In genomic region chr3:104677781-104678180, GRCm38 (mm10) we compare ENCODE assay signal across 22 mouse cellular contexts. TPM values are rescaled to one million over a fixed set of nuclear protein-coding genes. Genes with fewer than 3 reads are reported as not detected.
DNase-seq lines count a peak whose midpoint lies in the region; ATAC-seq and TF ChIP-seq lines count a peak whose summit lies in the region.
"Had no signal": no experiment of that assay in that cellular context is flagged by ENCODE, and none has a peak within 500 bp of the region (broad histone marks: within the 10 kb centered on the region; RNA-seq: fewer than 3 reads in every experiment).

No protein-coding gene starts in this region.

- no peak for ATAC-seq in liver, embryonic 12.5 days
- no peak for ATAC-seq in liver, embryonic 13.5 days (ENCODE audit: low read depth)

- intact Hi-C loops in gastrocnemius, adult 2 months (cut with DNase I), result no loop called here
- intact Hi-C loops in gastrocnemius, postnatal 14 days (cut with DNase I; ENCODE audit: low total_unique reads), result loop anchor here (2.0 kb wide), 1 partner anchor 135 kb away; no protein-coding TSS in a partner anchor

- WGBS in liver, embryonic 12.5 days (ENCODE audit: insufficient replicate concordance), result 73% methylated on average over 2 of the region's 2 CpGs
- 94% methylated on average over 2 of the region's 2 CpGs for WGBS in liver, embryonic 13.5 days (ENCODE audit: insufficient replicate concordance)

- no peak overlapping the region for H3K4me3 ChIP-seq in gastrocnemius, adult 2 months
- H3K4me3 ChIP-seq in liver, embryonic 12.5 days, result no peak overlapping the region
- H3K4me3 ChIP-seq in liver, embryonic 13.5 days (replicated peaks), result no peak overlapping the region
- H3K4me3 ChIP-seq: embryonic facial prominence, embryonic 12.5 days; forebrain, embryonic 12.5 days; hindbrain, embryonic 15.5 days; limb, embryonic 13.5 days; midbrain, embryonic 12.5 days; neural tube, embryonic 15.5 days had no signal

- H3K36me3 ChIP-seq in liver, embryonic 12.5 days, result no peaks in the 10 kb centered on the region
- no peaks in the 10 kb centered on the region for H3K36me3 ChIP-seq in liver, embryonic 13.5 days
- H3K36me3 ChIP-seq: embryonic facial prominence, embryonic 12.5 days; forebrain, embryonic 12.5 days; hindbrain, embryonic 15.5 days; limb, embryonic 13.5 days; midbrain, embryonic 12.5 days; neural tube, embryonic 15.5 days had no signal

- H3K9ac ChIP-seq in liver, embryonic 12.5 days, result 0 out of 2 replicates have a peak overlapping the region, but pooled peaks have one; percentile 12
- no peak overlapping the region for H3K9ac ChIP-seq in liver, embryonic 13.5 days
- H3K9ac ChIP-seq: embryonic facial prominence, embryonic 12.5 days; forebrain, embryonic 12.5 days; hindbrain, embryonic 15.5 days; limb, embryonic 13.5 days; lung, embryonic 14.5 days; midbrain, embryonic 12.5 days; neural tube, embryonic 15.5 days had no signal

- DNase-seq in gastrocnemius, adult 2 months, result peak; percentile 57
- DNase-seq in gastrocnemius, postnatal 14 days, result no peak
- DNase-seq in liver, result no peak
- no peak for DNase-seq in liver, embryonic 13.5 days
- no peak for DNase-seq in ovary, postnatal 36 days (ENCODE audit: low spot score)
- no peak for DNase-seq in cerebellum, postnatal 25 days
- DNase-seq in right cerebral cortex, postnatal 10 days (ENCODE audit: low spot score in 2 of 2), result no peak
- DNase-seq: cerebellum, adult 11 months; cerebellum, postnatal 14 days; heart, postnatal 4 days; lung, embryonic 14.5 days; right cerebral cortex, postnatal 14 days; thymus, adult 2 months; thymus, postnatal 4 days had no signal

- no peaks in the 10 kb centered on the region for H3K9me3 ChIP-seq in liver, embryonic 12.5 days (replicated peaks)
- H3K9me3 ChIP-seq in liver, embryonic 13.5 days (replicated peaks), result no peaks in the 10 kb centered on the region; the same call in 1 of the 2 replicates
- H3K9me3 ChIP-seq: embryonic facial prominence, embryonic 12.5 days; forebrain, embryonic 12.5 days; hindbrain, embryonic 15.5 days; limb, embryonic 13.5 days; midbrain, embryonic 12.5 days; neural tube, embryonic 15.5 days had no signal

- H3K27me3 ChIP-seq in liver, embryonic 12.5 days (replicated peaks), result no peaks in the 10 kb centered on the region
- no peaks in the 10 kb centered on the region for H3K27me3 ChIP-seq in liver, embryonic 13.5 days
- H3K27me3 ChIP-seq: embryonic facial prominence, embryonic 12.5 days; forebrain, embryonic 12.5 days; hindbrain, embryonic 15.5 days; limb, embryonic 13.5 days; neural tube, embryonic 15.5 days had no signal

- TF ChIP-seq CTCF in gastrocnemius, adult 2 months (IDR thresholded peaks at IDR 0.05), result no peak

- no peak overlapping the region for H3K27ac ChIP-seq in gastrocnemius, adult 2 months
- no peak overlapping the region for H3K27ac ChIP-seq in liver, embryonic 12.5 days
- peak overlapping the region; percentile 23; the same call in 1 of the 2 replicates for H3K27ac ChIP-seq in liver, embryonic 13.5 days
- H3K27ac ChIP-seq: embryonic facial prominence, embryonic 12.5 days; forebrain, embryonic 12.5 days; hindbrain, embryonic 15.5 days; limb, embryonic 13.5 days; midbrain, embryonic 12.5 days; neural tube, embryonic 15.5 days; stomach, postnatal 0 days had no signal

- no peak overlapping the region for H3K4me2 ChIP-seq in liver, embryonic 12.5 days
- no peak overlapping the region for H3K4me2 ChIP-seq in liver, embryonic 13.5 days
- H3K4me2 ChIP-seq: embryonic facial prominence, embryonic 12.5 days; forebrain, embryonic 12.5 days; hindbrain, embryonic 15.5 days; limb, embryonic 13.5 days; lung, embryonic 14.5 days; midbrain, embryonic 12.5 days; neural tube, embryonic 15.5 days had no signal

- peaks cover 32% of the 10 kb centered on the region for H3K4me1 ChIP-seq in liver, embryonic 12.5 days
- H3K4me1 ChIP-seq in liver, embryonic 13.5 days (replicated peaks), result peaks cover 34% of the 10 kb centered on the region

RNA-seq across cellular contexts. Expression of gene Slc16a1, which starts 39.3 kb away (rescaled TPM):
- 10 to 100 TPM; 20.9 to 42.1 TPM for total RNA-seq in gastrocnemius, adult 2 months (2021)
- total RNA-seq in gastrocnemius, postnatal 14 days (2021), result 10 to 100 TPM; 20.4 to 26.4 TPM
- 95.7 and 96.9 TPM in 2 replicates for polyA plus RNA-seq in liver, embryonic 12.5 days (2016; fragmentation: Nextera tagmentation; extraction: Ambion mirVana)
- 81.9 and 106 TPM in 2 replicates for polyA plus RNA-seq in liver, embryonic 13.5 days (2015; fragmentation: Nextera tagmentation; extraction: Ambion mirVana)
